Mouse (Mus musculus) bone marrow macrophage, adult 2 months (primary cell): ENCODE results near the gene Mb.

Experiments used
- CTCF ChIP-seq: IDR thresholded peaks from 2 replicates; pipeline ENCODE4 v1.5.1; 2012; ENCODE audit warnings: low read depth, mild to moderate bottlenecking, low read length, moderate library complexity
- POLR2A ChIP-seq: IDR thresholded peaks from 2 replicates; pipeline ENCODE4 v1.6.1; 2012; ENCODE audit warnings: mild to moderate bottlenecking, low read depth, low read length, borderline replicate concordance

DNA sequence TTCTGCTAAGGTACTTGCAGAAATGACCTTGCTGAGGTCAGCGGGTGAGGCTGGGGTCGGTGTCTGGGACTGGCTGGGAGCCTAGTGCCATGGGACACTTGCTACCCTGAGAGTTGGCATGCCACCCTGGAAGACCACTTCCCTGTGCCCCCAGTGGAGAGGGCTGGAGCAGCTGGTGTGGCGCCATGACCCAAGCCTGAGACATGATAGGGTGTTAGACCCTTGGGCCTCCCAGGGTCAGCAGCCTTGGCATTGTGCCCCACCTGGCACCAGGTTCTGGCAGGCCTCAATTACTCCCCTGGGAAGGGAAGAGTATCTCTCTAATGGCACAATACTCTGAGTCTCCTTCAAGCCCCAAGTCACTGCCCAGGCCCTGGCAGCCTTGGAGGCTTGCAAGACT is 29.4 kb downstream of the Mb start:
- TF ChIP-seq POLR2A (no peak), CTCF (no peak)
